Mouse (Mus musculus) gastrocnemius, postnatal 10 days (tissue): Measurements from ENCODE around the gene Cntn2. TPM values are rescaled to one million over a fixed set of nuclear protein-coding genes. Genes with fewer than 3 reads are reported as not detected.

Experiments used
- DNase-seq: peaks from one replicate; pipeline ENCODE4 v3.0.0; 2021; ENCODE audit warnings: mixed read lengths
- long read RNA-seq, 2 experiments: library from polyadenylated mRNA; stranded (forward); transcript quantifications; one replicate each; pipeline ENCODE4 v2.0.0; 2021
- total RNA-seq, 2 experiments: library from RNA; stranded (reverse); gene quantifications; 2 replicates each; pipeline ENCODE4 v1.2.3; 2021

Gene Cntn2
- total RNA-seq = under 1 TPM; 0.11 to 0.21 TPM
- long read RNA-seq, experiment 1 = 0 reads
- long read RNA-seq, experiment 2 = 0 reads

DNA sequence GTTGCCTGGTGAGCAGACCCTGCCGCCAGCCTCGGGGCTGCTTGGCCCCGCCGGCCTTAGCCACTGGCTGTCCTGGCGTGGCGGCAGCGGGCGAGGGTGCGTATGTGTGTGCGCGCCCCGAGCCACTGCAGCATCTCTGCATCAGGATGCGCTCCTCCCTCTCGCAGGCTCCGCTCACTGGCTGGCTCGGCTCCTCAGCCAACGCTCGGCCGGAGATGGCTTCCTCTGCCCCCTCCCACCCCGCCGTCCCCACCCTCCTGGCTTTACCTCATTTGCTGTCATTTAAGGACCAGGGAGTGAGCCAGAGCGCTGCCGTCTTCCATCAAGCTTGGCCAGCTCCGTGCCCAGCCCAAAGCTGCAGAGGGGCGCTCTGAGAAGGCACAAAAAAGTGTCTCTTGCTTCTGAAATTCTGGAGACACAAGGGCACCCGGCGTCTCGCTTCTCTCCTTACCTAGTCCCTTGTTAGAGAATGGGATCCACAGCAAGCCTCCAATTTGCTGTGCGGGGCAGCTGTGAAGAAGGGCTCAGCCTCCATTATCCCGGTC is at the start of gene Cntn2:
Gene Cntn2 (minus strand): TSS at position 495 of the 545 bp plus-strand sequence.
- DNase-seq = no peak

DNA sequence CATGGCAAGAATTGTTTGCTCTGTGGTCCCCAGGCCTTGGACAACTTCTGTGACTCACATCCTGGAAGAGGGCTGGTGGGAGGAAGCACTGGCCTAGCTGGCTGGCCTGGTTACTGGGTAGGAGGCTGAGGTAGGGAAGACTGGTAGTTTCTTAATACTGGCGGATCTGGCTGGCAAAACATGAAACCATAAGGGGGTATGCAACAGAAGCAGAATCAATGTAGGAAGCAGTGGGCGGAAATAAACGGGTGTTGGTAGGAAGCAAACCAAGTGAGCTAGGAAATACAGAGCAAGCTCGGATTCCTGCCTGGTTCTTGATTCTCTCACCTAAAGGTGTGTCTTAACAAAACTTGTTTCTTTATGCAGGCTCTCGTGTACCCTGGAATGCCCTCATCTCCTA is 49.1 kb upstream of the Cntn2 start:
- no peak for DNase-seq

DNA sequence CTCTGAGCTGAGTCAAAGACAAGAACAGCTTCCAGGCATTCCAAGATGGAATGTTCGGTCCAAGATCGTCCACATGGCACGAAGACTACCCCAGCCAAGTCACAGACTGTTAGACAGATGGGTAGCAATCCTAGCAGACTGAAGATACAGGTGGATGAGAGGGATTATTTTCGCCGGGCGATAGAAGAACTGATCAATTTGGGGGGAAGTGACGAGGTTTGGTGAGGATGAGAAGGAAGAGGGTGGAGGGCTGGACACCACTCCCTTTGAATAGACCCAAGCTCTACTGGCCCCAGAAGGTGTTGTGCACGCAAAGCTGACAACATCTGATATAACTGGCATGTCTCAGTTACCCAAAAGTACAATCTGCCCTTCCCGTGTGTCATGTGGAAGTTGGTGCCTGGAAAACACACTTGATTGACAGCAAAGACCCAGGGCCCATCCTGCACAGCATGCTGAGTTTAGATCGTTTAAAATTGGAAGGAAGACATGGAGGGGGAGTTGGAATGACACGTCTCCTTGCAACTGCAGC is 48.4 kb upstream of the Cntn2 start:
- DNase-seq = no peak

DNA sequence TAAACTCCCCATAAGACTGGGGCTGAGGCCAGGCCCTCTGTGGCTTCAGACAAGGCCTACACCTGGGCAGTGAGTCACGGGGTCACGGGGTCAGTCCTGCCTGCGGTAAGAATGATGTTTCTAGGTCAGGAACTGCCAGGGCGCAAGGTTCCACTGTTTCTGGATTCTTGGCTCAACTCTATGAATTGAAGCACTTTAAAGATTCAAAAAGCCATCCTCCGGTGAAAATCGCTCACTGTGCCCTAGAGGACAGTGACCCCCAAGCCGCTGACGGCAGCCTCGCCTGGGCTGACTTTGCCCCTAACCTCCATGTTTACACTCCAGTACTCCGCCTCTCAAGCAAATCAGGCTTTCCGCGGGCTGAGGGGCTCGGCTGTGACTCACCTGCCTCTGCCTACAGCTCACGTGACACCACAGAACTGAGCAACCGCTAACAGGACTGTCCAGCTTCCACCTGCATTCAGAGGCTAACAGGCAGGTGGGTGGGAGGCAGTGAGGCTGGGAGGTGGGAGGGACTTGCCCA is 43.7 kb upstream of the Cntn2 start:
- DNase-seq = no peak

DNA sequence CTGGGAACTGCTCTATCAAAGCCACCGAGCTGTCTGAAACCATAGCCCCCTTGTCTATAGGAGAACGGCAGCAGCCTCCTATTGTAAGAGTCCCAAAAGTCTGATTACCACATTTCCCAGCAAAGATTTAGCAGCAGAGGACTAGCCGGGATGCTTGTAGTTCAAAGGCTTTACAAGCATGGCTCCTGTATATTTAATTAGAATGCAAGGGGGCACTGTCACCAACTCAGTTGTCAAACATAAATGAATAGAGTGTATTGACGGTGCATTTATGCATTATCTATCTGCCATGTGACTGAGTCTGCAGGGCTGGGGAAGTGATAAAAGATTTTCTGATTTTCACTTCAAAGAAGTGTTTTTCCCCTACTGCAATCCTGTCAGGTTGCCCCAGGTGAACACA is 42.3 kb upstream of the Cntn2 start:
- no peak for DNase-seq

DNA sequence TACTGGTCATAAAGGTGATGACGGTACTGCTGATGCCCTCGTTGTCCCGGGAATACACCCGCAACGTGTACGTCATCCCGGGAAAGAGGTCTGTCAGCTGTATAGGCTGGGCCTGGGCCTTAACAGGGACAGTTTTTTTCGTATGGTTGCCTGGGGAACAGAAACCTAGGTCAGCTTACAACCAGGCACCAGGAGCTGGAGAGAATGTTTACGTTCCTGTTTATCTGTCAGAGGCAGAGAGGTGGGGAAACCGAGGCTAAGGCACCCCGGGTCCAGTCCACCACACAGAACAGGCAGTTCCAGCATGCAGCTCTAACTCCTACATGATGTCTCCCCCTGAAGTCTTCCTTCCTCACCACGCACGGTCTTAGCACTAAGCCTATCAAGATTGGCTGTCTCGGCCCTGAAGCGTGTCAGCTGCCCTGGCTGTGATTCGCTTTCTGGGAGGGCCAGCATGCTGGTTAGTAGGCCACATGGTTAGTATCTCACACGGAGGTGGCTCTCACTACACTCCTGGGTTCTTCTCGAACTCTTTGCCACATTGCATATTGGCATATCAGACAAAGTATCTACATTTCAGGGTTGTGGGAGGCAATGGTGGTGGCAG is 40.0 kb upstream of the Cntn2 start:
- DNase-seq = no peak

DNA sequence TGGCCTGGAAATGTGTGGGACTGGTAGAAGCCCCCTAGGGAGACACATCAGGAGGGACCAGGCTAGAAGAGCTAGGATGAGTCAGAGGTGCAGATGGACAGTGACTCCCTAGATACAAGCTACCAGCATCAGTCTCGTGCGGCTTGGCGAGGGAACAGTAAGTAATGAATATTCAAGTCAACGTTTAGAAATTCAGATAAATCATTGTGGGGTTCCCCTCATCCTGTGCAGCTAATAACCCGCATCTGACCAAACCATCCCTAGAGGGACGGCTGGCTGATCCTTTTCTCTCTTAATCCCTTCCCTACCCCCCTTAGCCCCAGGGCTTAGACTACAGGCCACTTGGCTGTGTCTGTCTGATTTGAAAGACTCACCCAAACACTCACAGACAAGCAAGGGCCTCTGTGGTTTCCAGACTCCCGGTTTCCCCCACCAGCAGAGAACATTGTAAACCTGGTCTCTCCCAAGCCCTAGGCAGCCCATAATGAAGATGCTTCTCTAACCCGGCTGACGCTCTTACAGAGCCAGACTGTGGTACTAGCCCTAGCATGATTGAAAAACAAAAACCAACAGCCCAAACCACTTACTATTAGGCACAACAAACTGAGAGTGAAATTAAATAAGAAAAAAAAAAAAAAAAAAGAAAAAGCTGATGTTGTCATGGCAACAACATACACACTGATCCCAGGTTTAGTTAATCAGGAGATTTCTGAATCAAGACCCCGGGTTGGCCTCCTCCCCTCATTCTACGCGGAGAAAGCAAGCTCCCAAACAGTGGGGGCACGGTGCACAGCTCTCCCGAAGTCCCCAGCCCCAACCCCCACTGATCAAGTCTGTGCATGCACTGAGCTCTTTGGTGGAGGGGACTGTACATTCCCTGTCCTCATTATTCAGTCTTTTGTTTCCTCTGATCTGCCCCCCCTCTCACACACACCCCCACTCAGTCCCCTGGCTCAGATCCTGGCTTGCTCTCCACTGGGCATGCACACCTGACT is 39.1 kb upstream of the Cntn2 start:
- no peak for DNase-seq

- DNase-seq = no peak
Measured at GRCm38 (mm10) chr1:132580063-132580462, 37.0 kb upstream of the Cntn2 start.

GRCm38 (mm10) chr1:132576845-132577244 is 33.8 kb upstream of the Cntn2 start:
- no peak for DNase-seq

- DNase-seq = no peak
Measured at GRCm38 (mm10) chr1:132572851-132573250, 29.8 kb upstream of the Cntn2 start.

DNA sequence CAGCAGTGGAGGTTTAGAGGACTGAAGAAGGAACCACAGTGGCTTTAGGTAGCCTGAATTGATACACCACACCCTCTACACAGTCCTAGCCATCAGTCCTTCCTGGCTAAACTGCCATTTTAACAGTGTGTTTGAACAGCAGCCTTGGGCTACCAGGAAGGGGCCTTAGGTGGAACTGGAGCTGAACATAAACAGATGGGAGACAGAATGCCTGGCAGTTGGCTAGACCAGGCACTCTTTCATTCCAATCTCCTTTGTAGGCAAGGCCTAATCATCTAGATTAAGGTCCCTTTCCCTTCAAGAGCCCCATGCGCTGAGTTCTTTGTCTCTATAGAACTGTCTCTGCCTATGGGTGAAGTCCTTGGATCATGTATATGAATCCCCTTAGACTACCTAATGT is 28.6 kb upstream of the Cntn2 start:
- DNase-seq = no peak

DNA sequence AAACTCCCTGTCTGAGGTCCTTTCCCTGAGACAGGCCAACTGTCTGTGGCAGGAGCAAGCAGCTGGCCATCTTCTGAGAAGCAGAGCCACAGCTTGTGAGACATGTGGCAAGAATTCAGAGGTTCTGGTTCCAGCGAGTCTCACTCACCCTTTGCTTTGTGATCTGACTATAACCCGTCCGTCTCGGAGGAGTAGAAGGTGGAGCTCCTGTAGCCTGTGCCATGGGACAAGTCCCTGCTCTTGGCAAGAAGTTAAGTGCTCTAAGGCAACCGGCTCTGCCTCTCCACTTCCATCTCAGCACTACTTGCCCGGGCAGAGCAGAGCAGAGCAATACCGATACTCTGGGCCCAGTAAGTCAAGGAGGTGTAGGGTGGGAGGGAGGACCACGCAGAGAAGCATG is 27.9 kb upstream of the Cntn2 start:
- DNase-seq = no peak

DNA sequence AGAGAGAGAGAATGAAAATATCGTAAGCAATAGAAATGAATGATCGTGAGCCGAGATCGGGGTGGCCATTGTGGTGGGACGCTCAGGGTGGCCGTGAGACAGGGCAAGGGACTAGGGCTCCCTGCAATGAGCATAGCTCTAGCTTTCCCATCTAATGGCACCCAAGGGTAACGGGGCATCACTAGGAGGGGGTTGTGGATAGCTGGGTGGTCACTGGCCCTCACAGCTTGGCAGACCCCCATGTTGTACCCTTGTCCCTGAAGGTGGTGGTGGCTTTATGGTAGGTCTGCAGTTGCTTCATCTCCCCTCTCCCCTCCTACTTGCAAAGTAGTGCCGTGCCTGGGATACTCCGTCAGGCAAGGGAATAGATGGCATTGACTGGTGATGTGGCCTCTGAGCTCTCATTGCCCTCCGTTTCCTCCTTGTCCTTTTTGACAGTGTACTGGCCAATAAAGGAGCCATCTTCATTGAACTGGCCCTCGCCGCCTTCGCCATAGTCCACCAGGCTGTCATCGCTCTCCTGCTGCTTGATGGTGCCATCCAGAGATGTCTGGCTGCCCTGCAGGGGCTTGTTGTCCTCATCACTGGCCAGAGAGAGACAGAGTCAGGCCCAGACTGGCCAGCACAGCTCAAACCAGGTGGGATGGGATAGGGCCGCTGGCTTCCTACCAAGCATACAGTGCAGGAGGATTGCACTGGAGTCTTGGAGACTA is 27.2 kb upstream of the Cntn2 start:
- DNase-seq = no peak

DNA sequence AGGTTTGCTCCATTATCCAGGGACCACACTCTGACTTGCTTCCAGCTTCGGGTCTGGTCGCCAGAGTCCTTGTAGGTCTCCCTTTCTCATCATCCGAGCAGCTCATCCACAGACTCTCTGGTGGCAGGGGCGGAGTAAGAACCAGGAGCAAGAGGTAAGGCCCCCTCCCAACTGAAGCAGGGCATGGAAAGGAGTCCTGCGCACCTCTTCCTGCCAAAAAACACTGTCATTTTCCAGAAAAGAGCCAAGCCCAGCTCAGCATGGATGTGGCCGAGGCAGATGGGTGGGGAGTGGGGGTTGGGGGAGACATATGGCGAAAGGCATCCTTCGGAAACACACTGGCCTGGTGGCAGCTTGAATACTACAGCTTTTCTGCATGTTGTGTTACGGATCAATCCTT is 26.5 kb upstream of the Cntn2 start:
- DNase-seq = no peak

DNA sequence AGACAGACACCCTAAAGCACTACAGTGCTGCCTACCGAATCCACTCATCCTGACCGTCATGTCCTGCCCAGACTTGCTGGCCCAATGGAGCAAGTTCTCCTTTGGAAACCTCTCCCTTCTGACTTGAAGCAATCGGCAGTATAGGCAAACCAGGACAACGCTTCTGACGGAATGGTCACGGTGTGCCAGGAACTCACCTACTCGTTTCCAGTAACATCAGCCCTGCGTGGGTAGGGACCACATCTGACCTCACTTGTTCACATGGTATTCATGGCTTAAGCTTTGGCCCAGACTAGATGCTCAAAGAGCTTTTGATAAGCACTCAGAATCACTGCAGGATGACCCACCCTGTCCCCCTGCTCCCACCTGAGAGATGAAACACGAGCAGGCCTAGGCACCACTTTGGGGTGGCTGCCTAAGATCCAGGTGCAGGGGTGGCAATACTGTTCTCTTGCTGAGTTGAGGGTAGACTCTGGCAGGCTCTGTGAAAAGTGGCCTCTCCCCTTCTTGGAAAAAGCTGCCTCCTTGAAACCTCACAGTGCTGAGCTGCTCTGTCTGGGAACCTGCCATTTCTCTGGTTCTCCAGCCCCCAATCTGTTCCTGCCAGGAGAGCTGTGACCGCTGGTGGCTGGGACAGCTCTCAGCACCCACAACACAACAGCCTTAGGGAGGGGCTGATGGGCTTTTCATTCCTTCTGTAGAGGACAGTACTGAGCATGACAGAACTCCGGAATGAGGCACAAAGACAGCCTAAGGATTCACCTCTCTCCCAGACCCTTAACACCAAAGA is 24.5 kb upstream of the Cntn2 start:
- no peak for DNase-seq

DNA sequence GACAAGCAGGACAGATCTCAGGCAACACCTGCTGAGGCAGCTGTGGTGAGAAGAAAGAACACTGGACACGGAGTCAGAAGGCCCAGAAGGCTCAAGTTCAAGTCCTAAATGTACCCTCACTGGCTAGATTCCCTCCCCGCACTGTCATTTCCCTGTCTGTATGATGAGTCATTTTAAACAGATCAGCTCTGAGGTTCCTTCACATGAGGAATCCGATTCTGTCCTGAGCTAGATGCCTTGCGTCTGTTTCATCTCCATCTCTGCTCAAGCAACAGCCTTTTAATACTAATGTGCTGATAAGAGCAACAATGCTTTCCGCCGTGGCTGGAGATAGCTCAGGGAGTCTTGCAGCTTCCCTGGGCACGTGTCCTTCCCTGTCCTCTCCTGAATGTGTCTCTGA is 22.7 kb upstream of the Cntn2 start:
- no peak for DNase-seq

DNA sequence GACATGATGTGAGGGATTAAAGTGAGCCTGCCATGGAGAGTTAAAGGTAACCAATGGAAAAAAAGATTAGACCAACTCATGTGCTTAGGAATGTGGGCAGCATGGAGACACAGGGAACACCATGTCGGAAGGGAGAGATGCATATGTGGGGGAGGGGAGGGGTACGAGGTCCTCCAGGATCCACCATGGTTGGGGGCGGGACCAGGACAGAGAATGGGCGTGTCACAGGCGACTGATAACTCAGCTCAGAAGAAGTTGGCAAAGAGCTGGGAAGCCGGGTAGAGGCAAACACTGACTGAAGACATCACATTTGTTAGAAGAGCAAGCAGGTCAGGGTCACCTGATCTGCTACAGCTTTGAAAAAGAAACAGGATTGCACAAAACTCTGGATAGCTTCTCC is 21.9 kb upstream of the Cntn2 start:
- no peak for DNase-seq

DNA sequence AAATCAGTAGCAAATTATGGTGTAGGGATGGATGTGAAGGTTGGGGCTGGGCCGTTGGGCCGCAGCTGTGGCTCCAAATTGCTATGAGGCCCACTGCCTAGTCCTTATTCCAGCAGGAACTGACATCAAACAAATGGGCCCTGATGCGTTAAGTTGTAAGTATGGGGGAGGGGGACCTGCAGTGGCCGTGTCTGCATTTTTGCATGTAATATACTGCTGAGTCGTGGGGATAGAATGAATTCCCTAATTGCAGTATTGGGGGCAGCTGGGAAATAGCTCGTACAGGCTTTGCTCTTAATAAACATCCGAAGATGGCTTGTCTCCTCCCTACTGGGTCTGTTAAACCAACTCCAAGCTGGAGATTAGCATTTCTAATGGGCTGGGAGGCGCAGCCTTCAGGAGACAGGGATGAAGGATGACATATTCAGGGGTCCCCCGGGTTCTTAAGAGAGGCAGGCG is 19.3 kb upstream of the Cntn2 start:
- DNase-seq = no peak

GRCm38 (mm10) chr1:132560907-132561700 is 18.0 kb upstream of the Cntn2 start:
- DNase-seq = peak; percentile 37

DNA sequence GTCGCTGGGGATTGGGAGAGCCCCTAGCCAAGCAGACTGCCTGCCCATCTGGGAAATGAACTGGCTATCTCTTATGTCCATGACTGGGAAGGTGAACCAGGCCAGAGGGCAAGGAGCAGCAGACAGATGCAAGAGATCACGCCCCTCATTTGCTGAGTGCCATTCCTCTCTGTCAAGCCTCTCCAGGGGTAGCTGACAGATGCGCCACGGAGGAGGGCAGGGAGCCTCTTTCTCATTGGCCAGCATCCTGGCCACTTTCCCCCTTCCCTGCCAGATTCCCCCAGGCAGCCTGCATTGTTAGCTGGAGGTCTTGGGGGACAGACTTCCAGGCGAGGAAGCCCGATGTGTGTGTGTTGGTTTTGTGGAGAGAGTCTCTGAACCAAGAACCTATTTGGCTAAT is 16.0 kb upstream of the Cntn2 start:
- no peak for DNase-seq
